Mouse (Mus musculus): Measurements from ENCODE around the gene Synm. TPM values are rescaled to one million over a fixed set of nuclear protein-coding genes. Genes with fewer than 3 reads are reported as not detected.

Gene Synm
- total RNA-seq, 2 experiments from 2014 or later: 0.52 TPM; not detected in 1

DNA sequence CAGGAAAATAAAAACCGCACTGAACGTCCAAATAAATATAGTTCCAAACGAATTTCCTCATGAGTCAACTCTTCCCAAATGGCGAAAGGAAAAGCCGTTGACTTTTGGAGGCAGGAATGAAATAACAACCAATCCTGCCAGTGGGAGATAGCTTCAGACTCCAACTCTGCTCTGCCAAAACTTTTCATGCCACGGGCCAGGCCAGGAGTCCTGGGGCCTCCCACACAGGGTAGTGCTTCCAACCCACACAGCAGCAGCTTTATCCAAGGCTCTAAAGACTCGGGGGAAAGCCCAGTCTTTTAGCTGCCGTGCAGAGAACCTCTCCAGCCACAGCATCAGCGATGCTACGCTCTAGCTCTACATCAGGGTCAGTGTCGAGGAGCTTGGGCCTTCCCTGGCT is 4.9 kb downstream of the Synm start:
- ATAC-seq (replicated peaks; ENCODE audit: low FRiP score, low TSS enrichment, poor library complexity, severe bottlenecking): no peak

DNA sequence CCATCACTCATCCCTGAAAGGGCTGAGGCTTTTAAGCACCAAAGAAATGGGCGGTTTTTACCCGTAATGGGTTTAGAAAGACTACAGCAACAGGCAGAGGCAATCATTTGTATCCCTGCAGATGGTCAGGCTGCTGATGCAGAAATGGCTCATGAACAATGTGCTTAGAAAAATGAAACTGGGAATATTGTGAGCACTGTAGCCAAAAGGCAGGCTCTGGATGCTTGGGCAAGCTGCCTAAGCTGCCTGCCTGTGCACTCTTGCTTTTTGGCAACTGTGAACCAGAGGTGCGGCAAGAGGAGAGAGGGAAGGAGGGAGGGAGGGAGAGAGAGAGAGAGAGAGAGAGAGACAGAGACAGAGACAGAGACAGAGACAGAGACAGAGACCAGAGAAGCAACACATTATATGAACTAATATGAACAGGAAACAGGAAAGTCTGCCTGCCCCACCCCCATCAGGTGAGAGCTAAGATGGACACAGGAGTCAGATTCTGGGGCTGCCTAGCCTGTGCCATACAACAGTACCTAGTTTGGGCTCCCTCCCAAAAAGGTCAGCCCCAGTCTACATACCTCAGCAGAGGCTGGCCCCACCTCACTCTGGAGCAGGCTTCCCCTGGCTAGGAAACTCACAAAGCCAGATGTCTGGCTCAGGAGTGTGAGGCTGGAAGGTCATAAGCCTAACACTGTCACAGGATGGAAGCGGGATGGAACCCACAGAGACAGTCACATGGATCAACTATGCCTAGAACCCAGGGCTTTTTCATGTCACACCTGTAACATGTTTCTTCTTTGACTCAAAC is 9.9 kb downstream of the Synm start:
- no peak for ATAC-seq (replicated peaks; ENCODE audit: low FRiP score, low TSS enrichment, poor library complexity, severe bottlenecking)

DNA sequence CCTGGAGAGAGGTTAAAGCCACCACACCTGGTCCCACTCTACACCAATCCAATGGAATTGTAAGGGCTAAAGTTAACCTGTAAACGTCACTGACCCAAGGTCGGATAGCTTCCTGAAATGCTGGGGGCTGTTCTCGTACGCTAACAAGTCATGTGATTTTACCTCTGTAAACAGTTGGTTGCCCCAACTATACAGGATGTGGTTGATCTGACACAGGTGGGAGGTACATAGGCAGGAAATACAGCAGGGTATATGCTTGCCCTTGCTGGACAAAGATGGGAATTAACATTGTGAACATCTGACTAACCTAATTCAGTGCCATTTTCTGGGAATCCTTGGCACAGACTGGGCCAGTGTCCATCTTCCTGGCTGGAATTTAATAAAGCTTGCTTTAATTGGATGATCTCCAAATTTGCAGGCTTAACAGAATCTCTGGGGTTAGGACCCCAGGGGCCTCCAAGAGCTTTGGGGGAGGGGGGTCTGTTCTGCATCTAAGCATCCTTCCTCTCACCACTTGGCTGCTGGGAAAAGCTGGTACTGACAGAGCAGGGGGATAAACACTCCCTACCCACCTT is 11.7 kb downstream of the Synm start:
- ATAC-seq (replicated peaks; ENCODE audit: low FRiP score, low TSS enrichment, poor library complexity, severe bottlenecking): no peak

DNA sequence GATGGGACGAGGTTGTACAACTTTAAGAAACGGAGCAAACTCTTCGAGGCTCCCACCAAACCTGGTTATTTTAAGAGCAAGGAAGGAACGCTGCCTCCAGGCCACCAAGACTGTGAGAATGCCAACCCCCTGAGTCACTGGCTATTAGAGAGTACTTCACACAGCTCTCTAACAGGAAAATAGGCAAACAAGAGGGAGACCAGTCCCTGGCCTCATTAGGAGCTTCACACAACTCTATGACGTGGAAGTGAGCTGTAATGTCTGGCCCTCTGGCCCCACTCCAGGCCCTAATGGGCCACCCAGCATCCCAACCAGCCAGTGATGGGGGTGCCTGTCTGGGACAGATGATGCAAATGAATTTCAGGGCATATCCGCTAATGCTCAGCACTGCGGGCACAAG is 17.8 kb downstream of the Synm start:
- no peak for ATAC-seq (replicated peaks; ENCODE audit: low FRiP score, low TSS enrichment, poor library complexity, severe bottlenecking)

DNA sequence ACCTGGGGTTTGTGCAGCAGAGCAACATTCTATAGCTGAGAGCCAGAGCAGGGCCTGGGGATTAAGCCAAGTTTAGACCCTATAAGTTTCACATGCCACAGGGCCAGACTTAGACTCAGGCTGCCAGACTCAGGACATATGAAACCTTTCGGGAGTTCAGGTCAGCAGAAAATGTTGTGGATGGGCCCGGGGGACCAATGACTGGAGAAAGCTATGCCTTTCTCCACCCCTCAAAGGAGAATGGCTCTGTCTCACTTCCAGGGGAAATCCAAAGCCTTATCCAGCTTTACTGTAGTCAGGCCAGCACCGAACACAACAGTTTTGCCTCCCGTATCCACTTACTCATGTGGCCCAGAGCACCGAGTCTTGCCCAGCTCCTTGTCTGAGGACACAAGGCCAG is 18.7 kb downstream of the Synm start:
- no peak for ATAC-seq (replicated peaks; ENCODE audit: low FRiP score, low TSS enrichment, poor library complexity, severe bottlenecking)

DNA sequence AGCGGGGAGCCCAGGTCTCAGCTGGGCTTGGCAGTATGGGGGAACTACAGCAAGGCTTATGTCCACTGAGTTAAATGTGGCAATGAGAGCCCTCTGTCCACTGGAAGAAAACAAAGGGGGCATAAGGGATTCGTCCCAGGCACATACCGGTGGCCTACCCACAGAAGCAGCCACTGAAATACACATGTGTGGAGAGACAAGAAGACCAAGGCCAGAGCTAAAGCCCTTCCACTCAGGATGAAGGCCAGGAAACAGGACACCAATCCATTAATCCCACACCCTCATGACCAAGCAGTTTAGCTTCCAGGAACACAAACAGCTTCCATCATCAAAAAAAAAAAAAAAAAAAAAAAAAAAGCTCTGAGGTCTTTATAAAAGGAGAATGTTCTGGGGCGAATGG is 19.2 kb downstream of the Synm start:
- no peak for ATAC-seq (replicated peaks; ENCODE audit: low FRiP score, low TSS enrichment, poor library complexity, severe bottlenecking)

DNA sequence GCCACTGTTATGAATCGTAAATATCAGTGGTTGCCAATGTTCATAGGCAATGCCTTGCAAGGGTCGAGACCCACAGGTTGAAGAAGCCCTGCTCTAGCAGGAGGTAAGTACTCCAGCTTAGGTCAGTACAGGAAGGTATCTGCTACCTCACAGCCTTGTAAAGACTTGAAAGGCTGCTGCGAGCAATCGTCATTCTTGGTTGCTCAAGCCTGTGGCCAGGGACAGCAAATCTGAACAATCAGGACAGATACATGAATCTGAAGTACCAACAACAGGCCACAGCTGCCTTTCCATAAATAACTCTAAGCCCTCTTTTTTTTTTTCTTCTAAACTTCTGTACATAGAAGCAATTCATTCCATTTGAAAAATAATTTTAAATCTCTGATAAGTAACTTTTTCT is 27.3 kb downstream of the Synm start:
- ATAC-seq (replicated peaks; ENCODE audit: low FRiP score, low TSS enrichment, poor library complexity, severe bottlenecking): no peak

DNA sequence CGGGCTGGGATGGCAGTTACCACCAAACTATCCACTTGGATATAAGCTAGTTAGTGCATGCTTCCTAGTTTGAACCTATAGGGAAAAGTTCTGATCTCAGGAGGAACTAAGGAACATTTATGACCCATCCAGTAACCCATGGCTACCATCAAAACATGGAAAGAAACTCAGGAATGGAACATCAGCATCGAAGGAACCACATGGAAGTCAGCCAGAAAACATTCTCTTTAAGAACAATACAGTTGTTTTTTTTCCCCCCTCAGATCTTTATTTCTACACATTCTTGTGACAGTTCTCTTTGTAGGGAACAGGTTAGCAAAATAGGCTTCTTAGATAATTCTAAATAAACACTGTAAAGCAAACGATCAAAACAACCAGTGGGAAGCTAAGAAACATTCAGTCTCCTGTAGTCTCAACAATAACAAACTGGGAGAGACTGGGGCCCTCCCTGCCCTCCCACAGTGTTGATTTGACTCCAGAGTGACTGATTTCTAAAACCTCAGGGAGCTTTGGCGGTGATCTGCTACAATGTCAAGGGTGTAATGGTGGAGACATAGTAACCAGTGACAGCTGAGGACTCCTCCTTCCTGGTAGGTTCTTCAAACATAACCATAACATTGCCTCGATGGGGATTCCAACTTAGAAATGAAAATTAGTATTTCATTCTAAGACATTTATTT is 29.0 kb downstream of the Synm start:
- ATAC-seq (replicated peaks; ENCODE audit: low FRiP score, low TSS enrichment, poor library complexity, severe bottlenecking): no peak

DNA sequence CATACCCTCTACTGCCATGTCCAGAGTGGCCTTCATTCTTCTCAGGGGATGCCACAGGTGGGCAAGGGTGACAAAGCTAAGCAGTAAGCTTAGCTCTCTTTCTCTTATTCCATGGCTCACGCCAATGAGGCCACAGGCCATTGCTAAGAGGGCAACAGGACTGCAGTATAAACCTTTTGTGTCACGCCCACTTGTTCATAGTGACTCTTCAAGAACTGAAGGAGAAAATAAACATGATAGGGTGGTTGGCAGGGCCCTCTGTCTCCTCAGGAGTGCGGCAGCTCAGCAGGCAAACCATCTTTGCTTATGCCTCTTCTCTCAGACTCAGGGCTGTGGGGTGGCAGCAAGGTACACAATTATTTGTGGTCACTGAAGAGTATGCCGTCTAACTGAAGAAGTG is 30.7 kb downstream of the Synm start:
- no peak for ATAC-seq (replicated peaks; ENCODE audit: low FRiP score, low TSS enrichment, poor library complexity, severe bottlenecking)

DNA sequence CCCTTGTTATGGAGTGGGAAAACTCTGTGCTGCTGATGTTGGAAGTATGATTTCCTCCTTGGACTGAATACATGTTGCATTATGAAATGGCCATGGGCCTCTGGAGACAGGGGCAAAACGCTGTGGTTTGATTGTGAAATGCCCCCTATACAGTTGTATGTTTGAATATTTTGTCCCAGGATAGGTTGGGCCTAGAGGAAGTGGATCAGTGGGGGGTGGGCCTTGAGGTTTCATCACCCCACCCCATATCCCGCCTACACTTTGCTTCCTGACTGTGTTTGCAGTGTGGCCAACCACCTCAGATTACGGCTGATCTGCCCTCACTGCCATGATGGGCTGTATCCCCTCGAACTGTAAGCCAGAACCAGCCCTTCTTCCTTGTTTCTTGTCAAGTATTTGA is 31.3 kb downstream of the Synm start:
- ATAC-seq (replicated peaks; ENCODE audit: low FRiP score, low TSS enrichment, poor library complexity, severe bottlenecking): no peak

DNA sequence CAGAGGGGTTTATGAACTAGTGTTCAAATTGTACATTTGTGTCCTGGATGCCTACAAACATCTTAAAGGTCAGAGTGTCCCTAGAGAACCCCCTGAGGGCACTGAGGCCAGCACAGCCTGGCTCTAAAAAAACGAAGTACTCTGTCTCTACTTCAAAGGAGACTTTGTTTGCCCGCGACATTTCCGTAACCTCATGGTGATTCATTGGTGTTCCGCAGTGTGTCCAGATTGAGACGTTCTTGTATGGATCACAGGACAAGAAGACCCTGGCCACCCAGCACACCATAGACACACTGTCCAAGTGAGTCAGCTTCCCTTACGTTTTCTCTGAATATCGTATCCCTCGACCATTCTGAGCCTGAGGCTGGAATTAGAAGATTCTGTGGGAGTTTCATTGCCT is 34.5 kb downstream of the Synm start:
- no peak for ATAC-seq (replicated peaks; ENCODE audit: low FRiP score, low TSS enrichment, poor library complexity, severe bottlenecking)

DNA sequence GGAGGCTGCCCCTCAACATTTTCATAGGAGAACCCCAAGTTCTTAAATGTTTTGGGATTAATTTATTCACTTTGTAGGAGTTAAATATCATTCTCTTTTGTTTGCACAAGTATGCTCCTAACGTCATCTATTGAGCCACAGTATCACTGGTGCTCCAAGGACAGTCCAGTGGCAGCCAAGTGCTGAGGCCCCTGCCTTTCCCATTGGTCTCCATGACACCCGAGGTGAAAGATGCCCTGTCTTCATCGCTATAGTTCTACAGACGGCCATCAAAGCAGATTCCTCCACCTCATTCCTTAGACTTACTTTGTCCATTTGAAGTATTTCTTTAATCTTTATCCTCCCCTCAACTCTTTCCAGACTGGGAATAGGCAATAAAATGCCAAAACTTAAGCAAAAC is 35.0 kb downstream of the Synm start:
- no peak for ATAC-seq (replicated peaks; ENCODE audit: low FRiP score, low TSS enrichment, poor library complexity, severe bottlenecking)

DNA sequence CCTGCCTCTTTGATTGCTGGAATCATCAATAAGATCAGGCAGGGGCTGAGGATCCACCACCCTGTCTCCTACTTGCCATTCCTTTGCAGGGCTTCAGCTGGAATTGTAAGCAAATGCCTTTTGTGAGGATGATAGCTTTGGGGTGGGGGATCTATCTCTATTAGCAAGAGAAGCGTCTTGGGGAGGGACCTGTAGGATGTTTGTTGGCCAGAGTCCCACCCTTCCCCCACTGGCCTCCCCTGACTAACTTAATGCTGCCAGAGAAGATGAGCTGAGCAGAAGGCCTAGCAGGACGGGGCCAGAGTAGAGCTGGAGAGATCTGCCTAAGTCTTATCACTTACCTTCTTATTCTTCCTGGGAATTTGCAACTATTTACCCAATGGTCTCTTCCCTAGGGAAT is 37.4 kb downstream of the Synm start:
- ATAC-seq (replicated peaks; ENCODE audit: low FRiP score, low TSS enrichment, poor library complexity, severe bottlenecking): no peak

DNA sequence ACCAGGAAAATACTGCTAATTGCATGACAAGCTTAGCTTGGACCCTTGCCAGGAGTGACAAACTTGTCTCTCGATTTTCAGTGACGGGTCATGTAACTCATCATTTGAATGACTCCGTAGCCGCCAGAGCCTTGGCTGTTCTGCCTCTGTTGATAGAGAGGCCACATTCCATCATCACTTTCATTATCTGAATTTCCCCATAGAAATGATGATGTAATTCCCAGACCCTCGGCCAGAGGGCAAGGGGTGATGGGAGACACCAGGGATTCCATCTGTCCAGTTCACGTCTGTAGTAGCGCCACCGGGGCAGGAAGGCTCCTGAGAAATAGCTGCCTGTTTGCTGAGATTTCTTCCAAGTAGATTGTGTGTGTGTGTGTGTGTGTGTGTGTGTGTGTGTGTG is 40.7 kb downstream of the Synm start:
- ATAC-seq (replicated peaks; ENCODE audit: low FRiP score, low TSS enrichment, poor library complexity, severe bottlenecking): no peak

DNA sequence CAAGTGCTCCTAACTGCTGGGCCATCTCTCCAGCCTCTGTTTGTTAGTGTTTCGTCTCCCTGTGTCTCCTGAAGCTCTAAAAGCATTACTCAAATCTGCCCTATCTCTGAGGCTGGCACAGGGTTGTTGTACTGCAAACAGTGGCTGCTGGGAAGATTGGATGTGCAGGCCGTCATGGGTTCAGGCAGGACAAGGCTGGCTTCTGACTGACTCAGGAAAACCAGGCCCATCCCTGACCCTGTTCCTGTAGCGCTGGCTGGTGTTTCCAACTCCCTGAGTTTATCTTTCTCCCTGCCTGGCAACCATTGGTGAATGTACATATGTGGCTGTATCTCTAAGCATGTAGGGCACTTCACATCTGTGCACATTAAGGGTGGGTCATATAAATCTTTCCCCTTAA is 42.0 kb downstream of the Synm start:
- no peak for ATAC-seq (replicated peaks; ENCODE audit: low FRiP score, low TSS enrichment, poor library complexity, severe bottlenecking)

DNA sequence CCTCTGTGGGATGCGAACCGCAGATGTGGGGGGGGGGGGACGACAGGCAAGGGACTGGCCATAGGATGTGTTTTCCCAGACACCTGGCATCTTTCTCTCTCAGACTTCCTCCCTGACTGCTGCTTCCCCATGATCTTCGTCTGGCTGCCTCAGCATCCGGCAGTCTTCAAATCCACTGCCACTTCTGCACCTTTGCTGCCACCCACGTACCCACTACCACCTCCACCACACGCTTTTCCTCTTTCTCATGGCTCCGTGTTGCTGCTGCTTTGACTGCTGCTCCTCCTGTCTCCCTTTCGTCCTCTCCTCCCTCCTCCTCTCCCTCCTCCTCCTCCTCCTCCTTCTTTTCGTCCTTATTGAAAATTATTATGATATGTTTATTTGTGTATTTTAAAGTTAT is 42.6 kb downstream of the Synm start:
- no peak for ATAC-seq (replicated peaks; ENCODE audit: low FRiP score, low TSS enrichment, poor library complexity, severe bottlenecking)

DNA sequence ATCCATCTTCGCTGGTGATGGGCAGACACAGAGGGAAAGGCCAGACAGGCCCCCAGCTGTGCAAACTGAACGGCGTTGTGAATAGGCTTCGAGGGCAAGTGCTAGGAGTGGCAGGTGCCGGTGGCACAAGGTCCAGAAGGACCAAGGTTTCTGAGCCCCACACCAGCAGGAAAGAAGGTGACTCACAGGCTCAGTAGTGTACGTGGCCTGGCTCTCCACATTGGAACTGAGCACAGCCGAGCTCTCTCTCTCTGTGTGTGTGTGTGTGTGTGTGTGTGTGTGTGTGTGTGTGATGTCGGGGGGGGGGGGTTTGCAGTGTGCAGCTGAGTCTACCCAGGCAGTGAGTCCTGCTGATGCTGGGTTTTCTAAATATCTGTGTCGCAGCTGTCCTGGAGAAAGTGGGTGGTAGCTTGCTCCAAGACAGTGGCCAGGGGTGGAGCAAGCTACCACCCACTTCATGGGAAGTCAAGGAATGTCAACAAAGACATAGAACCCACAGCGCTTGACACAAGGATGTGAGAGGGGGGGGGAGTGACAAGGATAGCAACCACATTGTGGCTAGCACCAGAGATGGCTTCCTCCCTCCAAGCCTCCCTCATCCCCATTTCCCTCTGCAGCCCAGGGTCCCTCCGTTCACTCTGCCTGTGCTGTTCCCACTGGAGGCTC is 43.2 kb downstream of the Synm start:
- ATAC-seq (replicated peaks; ENCODE audit: low FRiP score, low TSS enrichment, poor library complexity, severe bottlenecking): no peak

DNA sequence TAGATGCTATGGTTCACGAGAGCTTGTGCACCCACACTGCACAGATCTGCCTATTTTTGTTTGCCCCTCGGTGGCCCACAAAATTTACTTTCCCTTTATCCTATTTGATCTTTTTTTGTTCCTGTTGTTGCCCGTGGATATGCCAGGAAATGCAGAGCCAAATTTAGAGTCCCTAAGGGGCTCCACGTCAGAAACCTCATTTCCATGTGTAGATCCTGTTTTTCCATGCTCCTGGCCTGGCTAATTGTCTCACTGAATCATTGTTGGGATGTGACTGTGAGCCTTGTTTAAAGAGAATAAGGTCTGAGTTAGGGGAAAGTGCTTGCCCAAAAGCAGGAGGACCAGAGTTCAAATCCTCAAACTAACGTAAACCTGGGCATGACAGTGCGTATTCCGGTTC is 44.4 kb downstream of the Synm start:
- no peak for ATAC-seq (replicated peaks; ENCODE audit: low FRiP score, low TSS enrichment, poor library complexity, severe bottlenecking)

DNA sequence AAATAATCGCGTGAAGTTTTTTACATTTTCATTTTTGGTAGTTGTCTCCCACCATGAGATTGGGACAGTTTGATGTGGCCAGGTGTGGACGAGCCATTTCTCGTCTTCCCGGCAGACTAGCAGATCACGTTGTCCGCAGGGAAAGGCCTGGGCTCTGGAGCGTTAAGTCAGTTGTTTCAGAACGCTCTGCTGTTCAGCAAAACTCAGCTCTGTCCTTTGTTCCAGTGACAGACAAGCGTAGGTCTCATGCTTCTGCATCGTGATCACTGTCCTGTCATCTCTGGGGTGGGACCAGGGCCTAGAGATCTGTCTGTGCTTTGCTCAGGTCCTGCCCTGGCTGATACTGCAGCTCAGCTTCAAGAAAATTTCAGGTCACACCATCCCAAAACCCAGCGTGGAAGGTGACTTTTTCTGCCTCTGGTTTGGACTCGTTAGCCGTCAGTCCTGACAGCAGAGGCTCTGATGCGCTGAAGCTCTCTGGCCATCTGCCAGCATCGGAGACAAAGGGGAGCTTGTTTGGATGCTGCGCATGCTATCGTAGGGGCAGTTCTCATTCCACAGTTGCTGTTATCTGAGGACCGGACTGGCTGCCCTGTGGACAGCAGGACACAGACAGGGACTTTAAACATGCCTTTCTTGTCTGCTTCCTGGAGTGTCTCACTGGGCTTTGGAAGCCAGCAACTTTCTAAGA is 45.6 kb downstream of the Synm start:
- no peak for ATAC-seq (replicated peaks; ENCODE audit: low FRiP score, low TSS enrichment, poor library complexity, severe bottlenecking)

DNA sequence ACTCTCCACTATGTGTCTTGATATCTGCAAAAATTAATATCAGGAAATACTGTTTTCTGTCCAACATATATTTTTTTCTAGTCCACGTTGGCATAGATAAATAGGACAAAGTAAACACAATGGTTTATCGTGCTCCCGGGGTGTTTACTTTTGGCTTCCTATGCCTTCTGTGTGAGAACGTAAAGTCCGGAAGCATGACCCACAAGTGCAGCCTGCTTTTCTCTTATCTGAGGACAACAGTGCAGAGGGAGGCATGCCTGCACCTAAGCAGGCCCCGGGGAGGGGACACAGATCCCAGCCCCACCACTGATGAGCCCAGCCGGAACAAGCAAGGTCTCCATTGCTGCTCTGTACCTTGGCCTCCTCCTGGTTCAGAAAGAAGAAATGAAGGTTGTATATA is 49.3 kb downstream of the Synm start:
- ATAC-seq (replicated peaks; ENCODE audit: low FRiP score, low TSS enrichment, poor library complexity, severe bottlenecking): peak; percentile 57
